Mouse (Mus musculus) gastrocnemius, adult 2 months (tissue): ENCODE results near the gene Mrln. TPM values are rescaled to one million over a fixed set of nuclear protein-coding genes. Genes with fewer than 3 reads are reported as not detected.
"Not testable (repeated sequence)": the region's sequence is repeated elsewhere in the genome, so short reads cannot be mapped to it uniquely, and the experiment has no call there.

Source experiments
- DNase-seq: peaks from one replicate; pipeline ENCODE4 v3.0.0; 2022
- H3K27ac ChIP-seq: fragments of 200-600 bp; 2 replicates; pipeline ENCODE4 v1.8.1; 2022; ENCODE audit warnings: mild to moderate bottlenecking
- H3K4me3 ChIP-seq: fragments of 200-600 bp; 2 replicates; pipeline ENCODE4 v1.8.1; 2022; ENCODE audit warnings: mild to moderate bottlenecking, moderate library complexity
- CTCF ChIP-seq: fragments of 200-600 bp; IDR thresholded peaks from 2 replicates; pipeline ENCODE4 v1.8.1; 2022; ENCODE audit warnings: antibody characterized with exemption, mild to moderate bottlenecking, moderate library complexity
- intact Hi-C: fragments of 180-260 bp; cut with DNase I; formaldehyde crosslinking; loops from one replicate; pipeline ENCODE4 v1.15.1; 2025
- total RNA-seq, 2 experiments: library from RNA; stranded (reverse); gene quantifications; 2 replicates each; pipeline ENCODE4 v1.2.3; 2021

The Mrln gene
- total RNA-seq, 2 experiments from 2014 or later, result 201 to 276 TPM

DNA sequence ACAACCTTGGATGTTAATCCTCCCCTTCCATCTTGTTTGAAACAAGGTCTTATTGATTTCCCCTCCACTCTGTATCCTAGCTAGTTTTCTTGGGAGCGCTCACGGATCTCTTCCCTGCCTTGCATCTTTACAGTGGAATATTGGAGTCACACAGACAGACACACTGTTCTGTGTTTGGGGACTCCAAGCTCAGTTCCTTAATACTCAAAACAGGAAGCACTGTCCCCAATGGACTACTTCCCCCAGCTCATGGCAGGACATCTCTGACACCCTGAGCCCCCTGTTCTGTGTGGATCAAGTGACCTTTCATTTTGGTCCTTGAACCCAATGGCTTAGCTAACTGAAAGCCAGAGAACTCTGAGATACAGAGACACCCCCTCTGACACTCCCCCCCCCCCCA is 6.9 kb upstream of the Mrln start:
- no peak for DNase-seq
- intact Hi-C loops, result loop anchor here (2.0 kb wide), 1 partner anchor 99 kb away; no protein-coding TSS in a partner anchor
- no peak overlapping the region for H3K4me3 ChIP-seq
- H3K27ac ChIP-seq, result peak overlapping the region; percentile 64
- TF ChIP-seq CTCF, result no peak

DNA sequence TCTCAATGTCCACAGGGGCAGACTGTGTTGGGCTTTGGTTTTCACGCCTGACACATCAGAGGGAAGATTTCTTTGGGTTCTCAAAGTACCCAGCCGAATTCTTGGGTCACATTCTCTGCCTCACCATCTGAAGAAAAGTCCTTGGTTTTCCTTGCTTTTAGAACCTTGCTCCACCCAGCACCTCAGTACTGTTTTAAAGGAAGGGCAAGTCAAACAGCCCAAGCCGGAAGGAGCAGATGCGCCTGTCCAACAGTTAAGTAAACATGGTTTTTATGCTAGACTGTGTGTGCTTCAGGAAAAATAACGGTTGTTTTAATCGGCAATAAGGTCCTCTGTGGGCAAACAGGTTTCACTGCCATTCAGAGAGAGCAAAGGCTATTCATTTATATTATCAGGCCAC is 6.5 kb upstream of the Mrln start:
- DNase-seq, result no peak
- intact Hi-C loops, result no loop called here
- Histone ChIP-seq H3K4me3 (no peak overlapping the region), H3K27ac (peak overlapping the region; percentile 38; the same call in 1 of the 2 replicates)
- no peak for TF ChIP-seq CTCF

DNA sequence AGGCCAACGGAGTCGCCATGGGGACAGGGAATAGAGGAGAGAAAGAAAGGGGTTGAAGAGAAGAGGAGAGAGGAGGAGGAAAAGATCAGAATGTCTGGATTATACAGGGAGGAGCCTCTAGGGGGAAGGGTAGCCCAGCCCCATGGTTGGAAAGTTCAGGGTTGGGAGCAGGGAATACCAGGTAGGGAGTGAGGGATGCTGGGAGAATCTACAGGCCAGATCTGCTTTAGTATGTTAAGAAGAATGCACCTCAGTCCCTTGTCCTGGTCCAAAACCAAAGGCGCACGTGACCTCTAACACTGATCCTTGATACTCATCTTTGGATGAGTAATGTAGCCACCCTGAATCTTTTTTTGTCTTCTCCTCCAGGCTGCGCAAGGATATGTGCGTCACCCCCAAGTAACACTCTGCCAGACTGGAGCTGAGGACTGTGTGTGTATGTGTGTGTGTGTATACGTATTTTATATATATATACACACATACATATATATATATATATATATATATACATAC is 5.5 kb upstream of the Mrln start:
- intact Hi-C loops, result no loop called here
- no peak for DNase-seq
- no peak overlapping the region for H3K4me3 ChIP-seq
- no peak for TF ChIP-seq CTCF
- H3K27ac ChIP-seq, result no peak overlapping the region

DNA sequence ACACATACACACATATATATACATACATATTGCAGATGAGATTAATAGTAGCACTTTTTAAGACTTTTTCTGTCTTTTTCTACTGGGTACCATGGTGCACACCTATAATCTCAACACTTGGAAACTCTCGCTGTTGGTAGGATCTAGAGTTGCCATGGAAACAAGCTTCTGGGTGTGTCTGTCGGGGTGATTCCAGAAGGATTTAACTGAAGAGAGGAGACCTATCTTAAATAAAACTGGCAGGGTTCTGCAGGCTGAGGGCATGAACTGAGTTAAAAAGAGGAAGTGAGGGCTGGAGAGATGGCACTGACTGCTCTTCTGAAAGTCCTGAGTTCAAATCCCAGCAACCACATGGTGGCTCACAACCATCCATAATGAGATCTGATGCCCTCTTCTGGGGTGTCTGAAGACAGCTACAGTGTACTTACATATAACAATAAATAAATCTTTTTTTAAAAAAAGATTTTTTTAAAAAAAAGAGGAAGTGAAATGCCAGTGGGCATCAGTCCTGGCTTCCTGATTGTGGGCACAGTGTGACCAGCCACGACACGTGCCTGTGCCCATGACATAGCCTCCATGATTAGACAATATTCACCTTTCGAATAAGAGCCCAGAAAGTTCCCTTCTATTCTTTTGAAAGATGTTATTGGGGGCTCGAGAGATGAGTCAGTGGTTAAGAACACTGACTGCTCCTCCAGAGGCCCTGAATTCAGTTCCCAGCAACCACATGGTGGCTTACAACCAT is 4.8 kb upstream of the Mrln start:
- no peak for DNase-seq
- Histone ChIP-seq H3K27ac (no peak overlapping the region), H3K4me3 (no peak overlapping the region)
- no peak for TF ChIP-seq CTCF
- intact Hi-C loops, result no loop called here

DNA sequence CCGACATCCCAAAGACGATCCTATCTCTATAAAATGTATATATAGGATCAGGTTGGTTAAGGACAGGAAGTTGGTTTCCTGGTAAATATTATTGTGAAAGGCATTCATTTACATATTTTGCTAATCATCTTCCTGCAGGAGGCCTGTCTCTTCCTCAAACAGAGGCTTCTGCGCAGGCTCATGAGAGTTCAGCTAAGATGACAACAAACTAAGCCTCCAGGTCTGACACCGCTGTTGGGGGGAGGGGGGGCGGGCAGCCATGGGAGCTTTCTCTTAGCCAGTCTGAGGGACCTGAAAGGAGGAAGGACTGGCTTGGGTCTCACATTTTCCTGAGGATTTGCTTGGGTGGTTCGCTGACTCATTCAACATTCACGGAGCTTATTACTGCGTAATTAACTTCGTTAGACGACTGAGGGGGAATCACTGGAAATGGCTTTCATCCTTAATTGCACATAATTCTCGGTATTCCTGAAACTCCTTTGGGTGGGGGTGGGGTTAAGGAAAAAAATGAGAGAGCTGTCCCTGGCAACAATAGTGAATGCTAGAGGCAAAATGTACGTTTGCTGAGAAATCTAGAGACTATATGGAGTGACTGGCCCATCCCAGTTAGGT is 3.5 kb upstream of the Mrln start:
- no peak overlapping the region for H3K4me3 ChIP-seq
- no peak for DNase-seq
- no peak overlapping the region for H3K27ac ChIP-seq
- intact Hi-C loops, result no loop called here
- TF ChIP-seq CTCF, result no peak

DNA sequence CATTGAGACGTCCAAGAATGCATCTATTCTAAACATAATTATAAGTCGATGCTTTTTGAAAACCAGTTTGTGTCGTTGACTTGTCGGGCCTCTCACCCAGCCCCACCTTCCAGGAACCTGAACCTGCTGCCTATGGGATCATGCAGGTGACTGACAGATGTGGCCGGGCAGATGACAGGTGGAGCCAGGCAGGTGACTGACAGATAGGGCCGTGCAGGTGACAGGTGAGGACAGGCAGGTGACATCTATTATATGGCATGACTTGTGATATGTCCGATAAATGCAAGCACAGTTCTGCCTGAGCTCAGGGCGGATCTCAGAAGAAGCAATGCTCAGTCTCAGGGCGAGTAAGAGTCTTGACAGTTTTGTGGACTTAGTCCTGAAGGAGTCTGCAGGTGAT is 6.8 kb downstream of the Mrln start:
- no peak overlapping the region for H3K4me3 ChIP-seq
- TF ChIP-seq CTCF, result no peak
- intact Hi-C loops, result no loop called here

DNA sequence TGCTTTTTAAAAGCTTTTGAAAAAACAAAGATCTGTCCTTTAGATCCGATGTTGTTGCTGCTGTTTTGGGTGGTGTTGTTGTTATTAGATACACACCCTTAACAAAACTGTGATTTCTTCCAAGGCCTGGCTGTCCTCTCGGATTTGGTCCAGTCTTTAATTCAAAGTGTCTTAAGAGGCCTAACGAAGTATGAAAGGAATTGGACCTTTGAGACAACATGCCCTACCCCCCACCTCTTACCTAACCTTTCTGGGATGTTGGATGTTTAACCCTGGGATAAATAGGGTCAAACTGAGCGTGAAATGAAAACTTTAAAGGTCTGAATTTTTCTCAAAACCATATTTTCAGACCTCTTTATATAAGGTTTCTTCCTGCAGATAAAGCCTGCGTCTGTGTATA is 16.5 kb downstream of the Mrln start:
- Histone ChIP-seq H3K4me3 (no peak overlapping the region), H3K27ac (no peak overlapping the region)
- intact Hi-C loops, result no loop called here
- no peak for DNase-seq
- TF ChIP-seq CTCF, result no peak

More for the DNA sequence above, 6.8 kb downstream of the Mrln start:
- H3K27ac ChIP-seq, result no peak overlapping the region
- no peak for DNase-seq

DNA sequence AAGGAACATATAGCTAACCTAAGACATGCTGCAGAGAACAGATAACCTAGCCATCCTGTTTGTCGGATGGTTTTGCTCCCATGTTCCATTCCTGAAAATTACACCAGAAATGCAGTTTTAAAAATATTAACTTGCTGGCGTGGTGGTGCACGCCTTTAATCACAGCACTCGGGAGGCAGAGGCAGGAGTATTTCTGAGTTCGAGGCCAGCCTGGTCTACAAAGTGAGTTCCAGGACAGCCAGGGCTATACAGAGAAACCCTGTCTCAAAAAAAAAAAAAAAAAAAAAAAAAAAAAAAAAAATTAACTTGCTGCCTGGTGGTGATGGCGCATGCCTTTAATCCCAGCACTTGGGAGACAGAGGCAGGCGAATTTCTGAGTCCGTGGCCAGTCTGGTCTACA is 17.8 kb downstream of the Mrln start:
- H3K4me3 ChIP-seq, intact Hi-C loops, H3K27ac ChIP-seq, DNase-seq: not testable (repeated sequence)

DNA sequence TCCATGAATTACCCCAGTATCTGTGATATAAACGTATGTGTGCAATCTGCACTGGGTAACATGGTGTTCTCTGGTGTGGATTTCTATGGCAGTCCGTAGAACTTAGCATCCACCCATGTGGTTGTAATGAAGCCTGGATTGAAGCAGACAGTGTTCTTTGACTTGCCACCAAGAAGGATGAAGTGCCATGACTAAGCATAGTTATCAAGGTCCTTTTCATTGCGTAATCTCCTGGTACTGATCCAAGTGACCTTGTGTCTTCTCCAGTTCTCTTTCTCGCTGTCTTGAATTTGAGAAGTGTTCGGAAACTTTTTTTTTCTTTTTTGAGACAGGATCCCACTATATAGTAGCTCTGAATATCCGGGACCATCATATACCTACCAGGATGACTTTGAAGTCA is 20.1 kb downstream of the Mrln start:
- H3K4me3 ChIP-seq, result no peak overlapping the region
- no peak for DNase-seq
- no peak for TF ChIP-seq CTCF
- intact Hi-C loops, result loop anchor here (2.0 kb wide), 1 partner anchor 18 kb away; no protein-coding TSS in a partner anchor
- peak overlapping the region; percentile 72 for H3K27ac ChIP-seq

DNA sequence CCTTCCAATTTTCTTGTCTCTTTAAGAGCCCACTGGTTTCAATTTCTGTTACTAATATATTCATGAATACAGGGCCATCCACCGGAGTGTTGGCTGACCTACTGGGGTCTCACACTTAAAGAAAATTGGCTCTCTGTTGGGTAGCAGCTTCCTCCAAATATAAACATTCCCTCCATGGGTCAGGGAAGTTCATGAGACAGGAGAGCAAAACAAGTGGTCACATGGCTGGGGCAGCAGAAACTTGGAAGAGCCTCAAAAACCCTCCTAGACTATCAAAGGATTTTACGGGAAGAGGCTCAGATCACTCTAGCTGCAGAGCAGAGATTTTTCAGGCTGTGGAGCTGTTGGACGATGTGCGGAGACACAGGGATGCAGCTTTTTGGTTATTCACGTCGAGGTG is 21.3 kb downstream of the Mrln start:
- H3K27ac ChIP-seq, result peak overlapping the region; percentile 72
- TF ChIP-seq CTCF, result no peak
- no peak overlapping the region for H3K4me3 ChIP-seq
- DNase-seq, result no peak
- intact Hi-C loops, result loop anchor here (2.0 kb wide), 2 partner anchors 19 kb away; partner anchors contain the start of gene Slc16a9

DNA sequence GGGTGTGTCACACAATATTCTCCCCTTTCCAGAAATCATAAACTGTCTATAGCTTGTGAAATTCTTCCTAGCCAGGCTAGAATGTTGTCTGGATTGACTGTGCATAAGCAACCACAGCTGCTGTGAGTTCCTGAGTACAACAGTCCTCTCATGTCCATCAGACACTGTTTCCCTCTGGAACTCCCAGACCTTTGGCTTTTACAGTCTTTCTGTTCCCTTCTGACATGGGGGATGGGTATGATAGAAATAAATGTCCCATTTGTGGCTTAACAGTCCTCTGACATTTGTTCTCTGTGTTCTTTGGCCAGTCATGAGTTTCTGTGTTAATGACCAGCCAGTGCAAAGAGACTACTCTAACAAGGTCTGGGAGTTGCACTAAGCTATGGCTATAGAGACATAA is 22.1 kb downstream of the Mrln start:
- no peak for TF ChIP-seq CTCF
- intact Hi-C loops, result loop anchor here (2.0 kb wide), 1 partner anchor 18 kb away; the partner anchor contains the start of gene Slc16a9
- H3K27ac ChIP-seq, result peak overlapping the region; percentile 16; the same call in 1 of the 2 replicates
- no peak for DNase-seq
- H3K4me3 ChIP-seq, result no peak overlapping the region

DNA sequence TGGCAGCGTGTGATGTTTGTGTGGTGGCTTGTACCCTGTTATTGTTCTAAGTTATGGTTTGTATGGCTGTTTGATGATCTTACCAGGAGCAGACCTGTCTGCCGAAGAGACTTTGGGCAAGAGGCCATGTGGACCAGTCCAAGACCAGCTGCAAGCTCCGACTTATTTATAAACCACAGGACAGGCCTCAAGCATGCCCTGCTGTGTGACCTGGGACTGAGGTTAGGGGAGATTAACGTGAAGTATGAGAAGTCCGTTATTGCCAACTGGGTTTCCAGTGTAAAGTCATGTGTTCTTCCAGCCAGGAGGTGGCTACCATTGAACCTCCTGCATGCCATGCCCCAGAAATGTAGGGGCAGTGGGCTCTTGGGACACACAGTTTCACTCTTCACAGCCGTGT is 25.9 kb downstream of the Mrln start:
- no peak for TF ChIP-seq CTCF
- H3K27ac ChIP-seq, result peak overlapping the region; percentile 81
- intact Hi-C loops, result no loop called here
- DNase-seq, result peak; percentile 86
- peak overlapping the region; percentile 39 for H3K4me3 ChIP-seq

DNA sequence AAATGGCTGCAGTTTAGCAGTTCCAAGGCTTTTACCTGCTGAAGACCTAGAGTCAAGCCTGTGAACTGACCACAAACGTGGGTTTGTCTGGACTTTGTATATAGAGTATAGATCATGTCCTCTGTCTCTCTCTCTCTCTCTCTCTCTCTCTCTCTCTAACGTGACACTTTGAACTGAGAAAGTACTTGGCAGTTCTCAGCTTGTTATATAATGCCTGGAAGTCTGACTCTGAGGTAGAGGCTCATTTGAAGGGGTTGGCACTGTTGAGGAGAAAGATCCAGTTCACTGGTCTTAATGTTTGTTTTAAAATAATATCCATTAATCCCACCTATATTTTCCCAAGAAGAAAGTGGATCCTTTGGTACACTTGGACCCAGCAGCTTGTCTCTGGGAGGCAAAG is 33.5 kb downstream of the Mrln start:
- intact Hi-C loops, result no loop called here
- no peak for DNase-seq
- Histone ChIP-seq H3K27ac (no peak overlapping the region), H3K4me3 (no peak overlapping the region)
- TF ChIP-seq CTCF, result no peak
